Mouse (Mus musculus) liver, adult 10 weeks (tissue): ENCODE measurements around the gene Cd164. TPM values are rescaled to one million over a fixed set of nuclear protein-coding genes. Genes with fewer than 3 reads are reported as not detected.

Source experiments
- polyA plus RNA-seq: library from polyadenylated mRNA; stranded (reverse); fragments of 350-450 nt; fragmentation: Illumina TruSeq; extraction: RNeasy Lipid Tissue Mini Kit (QIAGEN cat#74804); gene quantifications from one replicate; pipeline ENCODE4 v1.2.3, GENCODE M21; 2014; ENCODE audit warnings: low read depth, low replicate concordance

Gene Cd164
- 723 TPM for polyA plus RNA-seq

GRCm38 (mm10) chr10:41518981-41519618 is at the start of gene Cd164:
Gene Cd164, plus strand, starts transcription at chr10:41519414.

GRCm38 (mm10) chr10:41476171-41477017 is 42.8 kb upstream of the Cd164 start, which contains the start of gene Mical1:
Gene Mical1, plus strand, starts transcription at chr10:41476314.

GRCm38 (mm10) chr10:41489708-41490517 is 29.3 kb upstream of the Cd164 start, which contains the start of the genes Smpd2 and Ppil6:
Gene Smpd2, minus strand, starts transcription at chr10:41490369.
Gene Ppil6, plus strand, starts transcription at chr10:41490439.

Other genes starting within 250 kb of the Cd164 start
- 8.7 TPM for gene Fig4, start 216.2 kb upstream of the Cd164 start, polyA plus RNA-seq
- not detected for gene Ak9, start 215.4 kb upstream of the Cd164 start, polyA plus RNA-seq
- gene Zbtb24, start 69.0 kb upstream of the Cd164 start, polyA plus RNA-seq = 7.7 TPM
- gene Mical1, start 43.1 kb upstream of the Cd164 start, polyA plus RNA-seq = not detected
- 5.6 TPM for gene Smpd2, start 29.0 kb upstream of the Cd164 start, polyA plus RNA-seq
- gene Ppil6, start 29.0 kb upstream of the Cd164 start, polyA plus RNA-seq = 2.3 TPM
- gene Ccdc162, start 197.2 kb downstream of the Cd164 start, polyA plus RNA-seq = 14.7 TPM